Mouse (Mus musculus): ENCODE data around the gene Trpc1. TPM values are rescaled to one million over a fixed set of nuclear protein-coding genes. Genes with fewer than 3 reads are reported as not detected.

The Trpc1 gene
- total RNA-seq (2021), result 2.2 and 3.2 TPM in 2 replicates
- long read RNA-seq, full-length matches to known transcripts, result 4 of 6 reads
- long read RNA-seq, partial matches to known transcripts, result 0 of 6 reads
- long read RNA-seq, other reads (novel, unspliced or antisense), result 2 of 6 reads

DNA sequence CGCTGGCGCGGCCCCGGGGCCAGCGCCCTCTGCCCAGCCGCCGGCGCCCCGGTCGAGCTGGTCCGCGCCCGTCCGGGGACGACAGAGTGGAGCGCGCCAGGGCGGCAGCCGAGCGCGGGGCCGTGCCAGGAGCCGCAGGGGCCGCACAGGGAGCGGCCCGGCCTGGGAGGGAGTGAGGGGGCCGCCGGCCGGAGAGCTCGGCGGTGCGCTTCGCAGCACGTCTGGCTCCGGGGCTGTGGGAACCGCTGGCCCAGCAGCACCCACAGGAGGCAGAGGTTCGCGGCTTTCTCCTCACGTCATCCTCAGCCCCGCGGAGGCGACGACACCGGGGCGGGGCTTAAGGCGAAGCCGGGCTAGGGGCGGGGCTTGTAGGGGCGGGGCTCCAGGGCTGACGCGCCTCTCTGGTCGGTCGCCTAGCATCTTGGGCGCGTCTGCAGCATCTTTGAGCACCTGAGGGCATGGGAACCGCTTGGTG lies at the start of gene Trpc1:
Trpc1 (minus strand) TSS at position 339 of the 475 bp plus-strand sequence.
- peak; percentile 85 for DNase-seq

DNA sequence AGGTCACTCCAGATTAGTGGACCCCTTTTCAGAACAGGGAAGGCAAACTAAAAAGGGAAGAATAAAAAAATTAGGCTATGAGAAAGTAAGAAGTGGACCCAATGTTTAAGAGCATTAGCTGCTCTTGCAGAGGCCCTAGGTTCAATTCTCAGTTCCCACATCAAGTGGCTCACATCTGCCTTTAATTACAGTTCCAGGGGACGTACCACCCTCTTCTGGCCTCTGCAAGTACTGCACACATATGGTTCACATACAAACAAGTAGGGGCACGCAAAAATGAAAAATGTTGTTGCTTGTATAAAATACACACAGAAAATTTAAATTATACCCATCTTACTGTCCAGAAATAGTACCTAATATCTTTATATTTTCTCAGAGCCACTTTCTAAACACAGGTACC lies 46.1 kb upstream of the Trpc1 start:
- no peak for DNase-seq

DNA sequence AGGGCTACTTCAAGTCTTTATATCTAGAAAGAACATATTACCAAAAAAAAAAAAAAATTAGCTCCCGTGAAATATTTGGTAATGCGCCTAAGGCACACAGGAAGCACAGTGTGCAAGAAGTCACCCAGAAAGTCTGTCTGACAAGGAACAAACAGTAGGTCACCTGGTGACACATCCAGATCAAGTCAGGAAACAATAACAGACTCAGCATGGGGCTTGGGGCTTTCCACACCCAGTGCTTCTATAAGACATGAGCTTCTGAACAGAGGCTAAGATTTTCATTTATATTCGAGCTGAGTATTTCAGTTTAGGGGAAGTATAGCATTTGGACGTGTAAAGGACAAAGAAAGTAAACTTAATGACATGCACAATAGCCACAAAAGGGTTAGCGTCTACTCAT lies 45.7 kb upstream of the Trpc1 start:
- DNase-seq, result no peak

DNA sequence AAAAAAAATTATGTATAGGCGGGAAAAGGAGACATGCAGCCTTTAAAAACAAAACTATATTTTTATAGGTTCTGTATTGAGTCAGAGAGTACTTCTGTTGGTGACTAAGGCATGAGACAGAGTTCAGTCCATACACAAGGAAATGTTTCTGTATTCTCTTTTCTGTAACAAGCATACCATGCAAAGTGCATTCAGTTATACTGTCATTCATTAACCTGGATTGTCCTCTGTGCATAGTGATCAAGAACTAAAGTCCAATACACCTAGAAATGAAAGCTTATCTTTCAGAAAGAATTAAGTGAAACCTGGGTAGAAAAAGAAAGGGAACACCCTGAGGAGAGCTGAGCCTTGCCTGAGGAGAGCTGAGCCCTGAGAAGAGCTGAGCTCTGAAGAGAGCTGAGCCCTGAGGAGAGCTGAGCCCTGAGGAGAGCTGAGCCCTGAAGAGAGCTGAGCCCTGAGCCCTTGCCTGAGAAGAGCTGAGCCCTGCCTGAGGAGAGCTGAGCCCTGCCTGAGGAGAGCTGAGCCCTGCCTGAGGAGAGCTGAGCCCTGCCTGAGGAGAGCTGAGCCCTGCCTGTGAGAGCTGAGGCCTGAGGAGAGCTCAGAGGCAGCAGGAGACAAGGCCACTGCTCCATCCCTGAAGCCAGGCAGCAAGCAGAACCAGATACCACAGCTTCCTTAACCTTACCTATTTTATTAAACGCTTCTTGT lies 45.1 kb upstream of the Trpc1 start:
- no peak for DNase-seq

DNA sequence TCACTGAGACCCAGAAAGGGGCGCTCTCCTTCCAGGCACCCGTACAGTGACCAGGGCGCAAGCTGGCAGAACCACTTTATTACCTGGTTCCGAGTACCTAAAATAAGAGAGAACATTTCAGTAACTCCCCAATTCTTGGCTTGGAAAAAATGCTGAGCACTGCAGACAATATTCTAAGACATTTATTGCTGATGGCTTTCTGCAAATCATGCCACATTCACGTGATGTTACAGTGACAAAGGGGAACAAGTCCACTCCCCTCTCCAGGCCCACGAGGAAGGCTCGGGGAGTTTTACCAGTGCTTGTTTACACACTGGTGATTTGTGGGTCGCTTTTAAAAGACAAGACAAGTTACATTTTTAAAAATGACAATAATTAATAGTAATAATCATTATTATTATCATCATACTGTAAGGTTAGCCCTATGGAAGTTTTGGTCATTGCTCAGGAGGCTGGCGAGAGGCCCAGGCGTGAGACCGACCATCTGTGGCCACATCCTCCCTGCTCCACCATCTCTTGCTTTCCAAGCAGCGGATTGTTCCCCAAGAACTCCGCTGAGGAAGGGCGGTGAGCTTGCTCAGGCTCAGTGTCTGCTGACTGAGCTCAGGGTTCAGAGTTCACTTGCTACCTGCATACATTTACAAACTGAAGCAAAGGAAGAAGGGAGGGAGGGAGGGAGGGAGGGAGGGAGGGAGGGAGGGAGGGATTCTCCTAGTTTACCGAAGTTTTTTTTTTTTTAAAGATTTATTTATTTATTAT lies 44.0 kb upstream of the Trpc1 start:
- no peak for DNase-seq

DNA sequence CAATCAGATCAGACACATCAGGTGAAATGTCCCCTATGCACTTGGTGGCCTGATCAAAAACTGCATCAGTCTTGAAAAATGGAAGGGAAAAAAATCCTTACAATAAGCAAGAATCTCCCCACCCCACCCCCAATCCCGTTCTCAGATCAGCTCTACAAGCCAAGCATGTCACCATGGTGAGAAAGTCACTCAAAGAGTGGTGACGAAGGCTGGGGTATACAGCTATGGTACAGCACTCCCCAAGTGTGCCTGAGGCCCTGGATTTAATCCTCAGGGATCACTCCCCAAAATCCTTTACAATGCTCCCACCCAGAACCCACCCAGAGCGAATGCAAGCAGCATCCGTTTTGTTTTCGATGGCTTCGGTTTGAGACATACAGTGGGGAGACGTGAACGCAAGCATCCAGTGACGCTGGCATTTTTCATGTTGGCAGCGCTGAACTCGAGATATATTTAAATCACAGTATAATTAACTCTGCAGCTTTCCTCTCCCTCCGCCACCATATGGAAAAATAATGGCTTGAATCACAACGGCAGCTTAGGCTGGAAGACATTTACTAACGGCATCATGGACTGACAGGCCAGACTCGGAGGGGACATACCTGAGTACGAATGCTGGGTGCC lies 34.8 kb upstream of the Trpc1 start:
- no peak for DNase-seq

DNA sequence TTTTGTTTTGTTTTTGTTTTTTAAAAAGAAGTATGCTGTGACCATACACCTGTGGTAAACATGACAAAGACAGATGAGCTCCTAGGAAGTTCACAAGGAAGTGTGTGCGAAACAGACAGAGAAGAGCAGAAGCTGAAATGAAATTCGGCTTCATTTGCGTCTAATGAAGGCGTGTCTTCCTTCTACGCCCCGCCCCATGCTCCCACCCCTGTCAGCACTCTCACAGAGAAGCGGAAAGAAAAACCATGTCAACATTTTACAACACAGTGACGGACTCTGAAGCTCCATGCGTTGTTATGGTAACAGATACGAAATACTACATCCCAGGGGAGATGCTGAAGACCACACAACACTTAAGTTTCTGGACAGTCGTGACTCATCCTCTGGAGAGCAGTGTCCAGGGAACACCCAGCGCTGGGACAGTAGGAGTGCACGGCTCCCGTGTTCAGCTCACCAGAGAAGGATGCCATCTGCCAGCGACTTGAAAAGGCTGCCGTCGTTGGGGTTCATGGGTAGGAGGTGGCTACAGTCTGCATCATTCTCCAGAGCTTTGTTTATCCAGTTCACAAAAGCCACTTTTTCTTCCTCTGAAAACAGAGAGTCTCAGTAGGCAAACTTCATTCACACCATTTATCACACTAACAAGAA lies 33.6 kb upstream of the Trpc1 start:
- no peak for DNase-seq

DNA sequence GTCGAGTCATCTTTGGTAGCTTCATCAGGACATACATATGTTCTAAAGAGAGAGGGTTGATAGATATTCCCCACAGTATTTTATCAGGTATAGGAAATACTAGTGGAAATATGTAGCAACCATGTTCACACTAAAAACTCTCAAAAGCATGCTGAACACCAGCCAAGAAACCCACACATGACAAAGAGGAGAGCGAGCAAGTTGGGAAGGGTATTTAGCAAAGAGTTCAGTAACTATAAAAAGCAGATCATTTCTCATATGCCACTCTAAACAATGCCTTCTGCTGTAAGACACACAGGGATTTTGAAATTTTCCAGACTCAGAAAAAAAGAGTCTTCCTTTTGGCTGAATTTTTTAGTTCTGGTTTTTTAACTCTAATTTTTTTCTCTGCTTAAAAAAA lies 21.5 kb upstream of the Trpc1 start:
- no peak for DNase-seq

DNA sequence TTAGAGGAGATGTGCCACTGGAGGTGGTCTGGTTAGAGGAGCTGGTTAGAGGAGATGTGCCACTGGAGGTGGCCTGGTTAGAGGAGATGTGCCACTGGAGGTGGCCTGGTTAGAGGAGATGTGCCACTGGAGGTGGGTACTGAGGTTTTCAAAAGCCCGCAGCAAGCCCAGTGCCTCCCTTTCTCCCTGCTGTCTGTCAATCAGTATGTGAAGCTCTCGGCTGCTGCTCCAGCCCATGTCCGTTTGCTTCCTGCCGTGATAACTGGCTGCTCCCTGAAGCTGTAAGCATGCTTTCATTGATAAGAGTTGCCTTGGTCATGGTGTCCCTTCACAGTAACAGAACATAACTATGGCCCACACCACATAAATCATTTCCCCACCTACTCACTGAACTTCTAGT lies 13.0 kb upstream of the Trpc1 start:
- DNase-seq, result no peak

DNA sequence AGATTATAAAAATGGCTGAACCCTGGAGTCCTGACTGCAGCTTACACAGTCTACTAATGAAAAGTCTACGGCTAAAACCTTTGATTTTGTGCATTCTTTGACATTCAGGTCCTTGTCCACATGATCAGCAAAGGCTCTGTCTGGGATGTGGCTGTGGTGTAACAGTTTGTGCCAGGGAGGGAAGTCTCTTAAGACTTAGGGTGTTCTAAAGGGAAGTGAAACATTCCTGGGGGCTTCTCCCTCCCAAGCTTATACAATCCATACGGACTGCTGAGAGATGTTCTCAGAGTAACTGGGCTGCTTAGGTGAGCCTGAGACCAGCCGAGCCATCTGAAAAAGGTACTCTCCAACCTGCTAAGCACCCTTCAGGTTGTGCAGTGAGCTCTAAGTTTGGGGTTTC lies 12.1 kb upstream of the Trpc1 start:
- DNase-seq, result no peak

DNA sequence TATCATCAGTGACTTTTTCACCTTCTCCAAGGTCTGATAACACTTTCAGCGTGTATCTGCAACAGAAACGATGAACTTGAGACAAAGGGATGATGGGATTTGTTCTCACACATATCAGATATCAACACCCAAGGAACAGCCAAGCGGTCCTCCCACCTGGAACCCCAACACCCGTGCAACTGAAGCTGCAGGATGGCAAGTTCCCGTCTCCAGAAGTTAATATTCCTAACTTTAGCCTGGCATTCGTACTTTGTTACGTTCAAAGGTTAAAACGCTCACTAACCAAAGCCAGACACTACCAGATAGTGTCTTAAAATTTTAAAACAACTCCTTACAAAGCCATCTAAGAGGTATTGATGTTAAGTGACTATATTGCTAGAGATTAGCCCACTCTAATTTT lies 11.2 kb upstream of the Trpc1 start:
- no peak for DNase-seq

DNA sequence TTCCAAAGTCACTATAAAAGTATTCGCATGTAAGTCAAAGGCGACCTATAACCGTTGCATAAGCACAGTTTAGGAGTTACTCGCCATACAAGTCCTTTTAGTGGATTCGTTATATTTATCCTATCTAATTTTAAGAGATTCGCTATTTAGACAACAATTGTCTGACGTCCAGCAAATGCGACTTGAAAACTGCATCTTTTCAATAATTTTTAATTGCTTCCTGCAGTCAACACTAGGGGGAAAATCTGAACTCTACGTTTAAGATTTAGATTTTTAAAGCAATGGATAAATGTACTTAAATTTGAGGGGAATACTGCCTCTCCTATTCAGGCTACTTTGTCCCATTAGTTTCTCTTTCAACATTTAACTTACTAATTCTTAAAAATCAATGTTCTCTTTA lies 571 bp upstream of the Trpc1 start:
- DNase-seq, result no peak

DNA sequence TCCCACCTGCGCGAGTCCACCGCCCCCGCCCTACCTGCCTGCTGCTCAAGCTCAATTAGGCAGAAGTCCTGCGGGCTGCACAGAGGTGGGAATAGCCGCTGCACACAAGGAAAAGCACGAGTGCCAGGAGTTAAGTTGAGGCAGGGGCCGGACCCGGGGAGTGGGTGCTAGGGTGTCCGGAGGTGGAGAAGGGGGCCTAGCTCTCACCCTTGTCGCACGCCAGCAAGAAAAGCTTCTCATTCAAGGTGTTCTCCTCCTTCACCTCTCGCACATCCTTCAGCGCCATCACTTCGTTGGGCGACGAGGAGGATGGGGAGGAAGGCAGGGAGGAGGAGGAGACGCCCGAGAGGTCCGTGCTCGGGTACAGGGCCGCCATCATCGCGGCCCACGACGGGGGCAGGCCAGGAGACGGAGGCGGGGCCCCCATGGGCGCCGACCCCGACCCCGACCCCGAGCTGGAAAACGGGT lies 680 bp downstream of the Trpc1 start:
- no peak for DNase-seq

DNA sequence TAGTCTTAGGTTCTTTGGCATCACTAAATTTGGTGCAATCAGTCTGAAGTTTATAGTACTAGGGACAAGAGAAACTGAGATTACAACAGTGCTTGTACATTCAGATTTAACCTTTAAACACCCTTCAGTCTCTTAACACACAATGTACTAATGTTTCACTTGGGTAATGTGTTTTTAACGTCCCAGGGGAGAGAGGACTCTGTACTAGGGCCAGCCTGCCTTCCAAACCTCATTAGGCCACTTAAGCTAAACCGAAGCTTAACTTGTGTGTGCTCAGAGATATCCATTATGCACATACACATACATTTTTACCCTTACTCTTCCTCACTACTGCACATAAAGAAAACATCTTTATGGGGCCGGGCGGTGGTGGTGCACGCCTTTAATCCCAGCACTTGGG lies 2.9 kb downstream of the Trpc1 start:
- DNase-seq, result no peak

DNA sequence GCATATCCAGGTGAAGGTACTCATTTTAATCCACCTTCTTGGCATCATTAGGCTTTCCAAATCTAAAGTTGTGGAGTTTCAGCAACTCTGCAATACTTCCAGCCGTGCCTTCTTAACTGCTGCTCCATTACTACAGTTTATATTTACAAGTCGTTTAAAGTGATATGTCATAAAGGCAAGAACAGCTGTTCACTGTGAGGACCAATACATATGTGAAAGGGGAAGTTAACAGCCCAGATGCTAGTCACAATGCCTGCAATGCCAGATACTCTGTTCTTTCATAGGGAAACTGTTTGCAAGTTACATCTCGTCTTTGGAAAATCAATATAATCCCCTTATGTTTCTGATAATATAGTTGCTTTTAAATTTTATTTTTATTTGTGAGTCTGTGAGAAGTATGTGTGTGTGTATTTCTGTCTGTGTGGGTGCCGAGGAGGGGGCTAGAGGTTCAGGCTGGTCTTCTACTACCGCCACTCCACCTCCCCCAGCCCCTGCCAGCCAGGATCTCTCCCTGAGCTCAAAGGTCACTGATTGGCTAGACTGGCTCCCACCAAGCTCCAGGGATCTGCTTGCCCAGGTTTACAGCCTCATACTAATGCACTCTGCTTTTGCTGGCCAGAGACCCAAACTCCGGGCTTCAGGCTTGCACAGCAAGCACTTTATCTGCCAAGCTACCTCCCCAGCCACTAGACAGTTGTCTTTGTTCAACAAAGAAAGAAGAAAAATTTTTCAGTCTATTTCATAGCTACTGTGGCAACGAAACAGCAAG lies 5.1 kb downstream of the Trpc1 start:
- DNase-seq, result no peak

DNA sequence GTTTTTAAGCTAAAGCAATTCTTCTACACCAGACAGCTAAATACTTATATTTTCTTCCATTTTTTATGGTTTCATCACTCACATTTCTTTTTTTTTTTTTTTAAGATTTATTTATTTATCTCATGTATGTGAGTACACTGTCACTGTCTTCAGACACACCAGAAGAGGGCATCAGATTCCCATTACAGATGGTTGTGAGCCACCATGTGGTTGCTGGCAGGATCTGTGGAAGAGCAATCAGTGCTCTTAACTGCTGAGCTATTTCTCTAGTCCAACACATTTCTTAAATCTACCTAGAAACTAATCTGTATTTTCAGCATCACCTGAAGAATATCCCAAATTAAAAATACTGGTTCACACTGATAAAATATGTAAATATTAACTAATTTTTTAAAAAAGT lies 13.9 kb downstream of the Trpc1 start:
- DNase-seq, result no peak

DNA sequence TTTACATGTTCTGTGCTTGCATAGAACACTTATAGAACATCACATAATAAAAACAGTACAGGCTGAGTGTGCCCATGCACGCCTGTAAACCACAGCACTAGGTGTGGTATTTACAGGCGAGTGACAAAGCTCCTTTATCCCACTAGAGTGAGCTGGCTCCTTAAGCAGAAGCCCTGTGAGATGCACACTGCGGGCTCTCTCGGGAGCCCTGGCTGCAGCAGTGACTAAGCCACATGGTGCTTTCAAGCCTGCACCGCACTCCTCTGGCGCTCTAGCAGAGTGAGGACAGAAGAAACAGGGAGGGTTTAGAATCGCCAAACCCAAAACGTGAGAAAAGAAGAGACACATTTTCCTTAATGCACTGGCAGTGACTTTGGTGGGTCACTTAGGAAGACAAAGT lies 37.6 kb downstream of the Trpc1 start:
- DNase-seq, result no peak

DNA sequence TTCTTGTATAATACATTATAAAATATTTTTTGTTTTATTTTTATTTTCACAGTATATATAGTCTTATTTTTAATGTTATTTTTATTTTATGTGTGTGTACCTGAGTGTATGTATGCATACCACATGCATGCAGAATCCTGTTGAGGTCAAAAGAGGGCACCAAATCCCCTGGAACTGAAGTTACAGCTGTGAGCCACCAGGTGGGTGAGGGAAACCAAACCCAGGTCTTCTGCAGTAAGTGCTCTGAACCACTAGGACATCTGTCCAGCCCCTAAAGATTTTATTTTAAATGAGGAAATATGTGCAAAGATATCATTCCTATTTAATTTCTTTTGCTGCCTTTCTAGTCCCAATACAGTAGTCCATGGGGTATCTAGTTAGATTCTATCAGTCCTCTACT lies 41.2 kb downstream of the Trpc1 start:
- DNase-seq, result no peak

DNA sequence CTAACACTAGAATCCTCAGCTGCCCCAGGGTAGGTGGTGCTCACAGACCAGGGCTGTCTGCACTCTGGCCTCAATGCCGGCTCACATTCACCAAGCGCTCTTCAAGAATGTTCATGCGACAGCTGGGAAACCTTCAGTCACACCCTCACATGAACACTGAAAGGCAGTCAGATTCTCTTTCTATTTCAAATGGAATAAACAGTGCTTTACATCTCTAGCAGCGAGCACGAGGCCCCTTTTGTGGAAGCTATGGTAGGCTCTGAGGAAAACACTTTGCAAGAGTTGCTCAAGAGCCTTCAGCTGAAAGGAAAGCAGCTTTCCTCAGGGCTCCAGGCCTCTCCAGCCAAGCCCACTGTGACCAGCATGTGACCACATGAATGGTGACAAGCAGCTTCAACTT lies 44.8 kb downstream of the Trpc1 start:
- DNase-seq, result no peak

DNA sequence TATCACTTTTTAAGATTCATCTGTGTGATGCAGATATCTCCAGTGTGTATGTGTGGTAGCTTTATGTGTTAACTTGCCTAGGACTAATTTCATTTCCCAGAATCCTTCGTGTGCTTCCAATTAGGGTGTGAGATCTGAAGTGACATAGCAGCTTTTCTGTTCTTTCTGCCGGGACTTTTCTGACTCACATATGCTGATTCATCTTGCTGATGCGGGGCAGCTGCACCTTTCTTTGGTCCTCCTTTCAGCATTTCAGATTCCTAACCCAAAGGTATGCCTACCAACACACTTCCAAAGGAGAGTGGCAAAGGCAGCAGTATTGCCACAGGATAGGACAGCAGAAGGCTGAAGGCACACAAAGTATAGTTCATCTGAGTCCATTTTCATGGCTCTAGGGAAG lies 46.1 kb downstream of the Trpc1 start:
- no peak for DNase-seq

DNA sequence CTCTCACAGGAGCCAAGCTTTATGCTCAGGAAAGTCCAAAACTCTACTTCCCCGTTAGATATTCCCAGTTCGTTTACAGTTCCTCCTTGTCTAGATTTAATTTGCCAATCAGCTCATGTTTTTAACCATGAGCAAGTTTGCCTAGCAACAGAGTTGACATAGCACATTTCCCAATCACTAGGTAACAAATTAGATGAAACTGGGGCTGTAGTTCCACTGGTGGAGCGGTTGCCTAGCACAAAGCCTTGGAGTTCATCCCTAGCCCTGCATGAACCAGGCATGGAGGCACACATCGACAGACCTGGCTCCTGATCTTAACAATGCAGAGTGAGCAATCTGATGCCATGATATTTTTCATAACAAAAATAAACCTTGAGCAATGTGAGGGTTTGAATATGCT lies 50.9 kb downstream of the Trpc1 start:
- DNase-seq, result no peak

DNA sequence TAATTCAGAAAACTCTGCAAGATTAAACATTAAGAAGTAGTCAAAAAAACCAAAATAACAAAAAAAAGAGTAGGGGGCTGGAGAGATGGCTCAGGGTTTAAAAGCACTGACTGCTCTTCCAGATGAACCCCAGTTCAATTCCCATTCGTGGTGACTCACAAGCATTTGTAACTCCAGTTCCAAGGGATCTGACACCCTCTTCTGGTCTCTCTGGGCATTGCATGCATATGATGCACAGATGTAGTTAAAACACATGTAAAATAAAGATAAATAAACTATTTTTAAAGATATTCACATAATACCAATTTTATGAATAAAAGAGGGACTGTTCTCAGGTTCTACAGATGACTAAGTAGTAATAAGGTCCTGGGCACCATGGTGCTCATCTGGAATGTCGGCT lies 52.4 kb downstream of the Trpc1 start:
- DNase-seq, result peak; percentile 19

Data from adrenal gland, postnatal 25 days (tissue).